Mouse (Mus musculus): ENCODE results near the gene Tut7. TPM values are rescaled to one million over a fixed set of nuclear protein-coding genes. Genes with fewer than 3 reads are reported as not detected.

Tut7 gene
- polyA plus RNA-seq, 1 experiment from 2014 or later, result 41.5 TPM

GRCm38 (mm10) chr13:59811581-59811980, 11.4 kb downstream of the Tut7 start:
- Histone ChIP-seq H3K27me3 (replicated peaks; ENCODE audit: insufficient read depth, low read length) (no peaks in the 10 kb centered on the region), H3K4me2 (replicated peaks; ENCODE audit: low read depth, low read length) (no peak overlapping the region), H3K4me3 (ENCODE audit: low read depth, low read length) (no peak overlapping the region), H3K9me3 (ENCODE audit: low read length) (no peaks in the 10 kb centered on the region), H3K27ac (ENCODE audit: low read length) (no peak overlapping the region), H3K36me3 (ENCODE audit: insufficient read depth, low read length) (peaks cover 69% of the 10 kb centered on the region), H3K9ac (replicated peaks; ENCODE audit: low read depth) (no peak overlapping the region), H3K4me1 (ENCODE audit: insufficient read depth, low read depth, low read length) (no peaks in the 10 kb centered on the region)
- no peak for ATAC-seq
- TF ChIP-seq EP300 (IDR thresholded peaks at IDR 0.05) (no peak), CTCF (IDR thresholded peaks at IDR 0.05) (no peak)
- 97% methylated on average over 3 of the region's 3 CpGs for WGBS
- no peak for DNase-seq (ENCODE audit: low spot score)

GRCm38 (mm10) chr13:59801000-59801399, 21.9 kb downstream of the Tut7 start:
- Histone ChIP-seq H3K4me3 (ENCODE audit: low read depth, low read length) (no peak overlapping the region), H3K4me2 (replicated peaks; ENCODE audit: low read depth, low read length) (no peak overlapping the region), H3K4me1 (ENCODE audit: insufficient read depth, low read depth, low read length) (no peaks in the 10 kb centered on the region), H3K36me3 (ENCODE audit: insufficient read depth, low read length) (peaks cover 81% of the 10 kb centered on the region), H3K27me3 (replicated peaks; ENCODE audit: insufficient read depth, low read length) (no peaks in the 10 kb centered on the region), H3K9ac (replicated peaks; ENCODE audit: low read depth) (no peak overlapping the region), H3K27ac (ENCODE audit: low read length) (no peak overlapping the region), H3K9me3 (ENCODE audit: low read length) (no peaks in the 10 kb centered on the region)
- TF ChIP-seq CTCF (IDR thresholded peaks at IDR 0.05) (no peak), EP300 (IDR thresholded peaks at IDR 0.05) (no peak)
- DNase-seq (ENCODE audit: low spot score) (peak; percentile 67), ATAC-seq (no peak)
- WGBS, result 68% methylated on average over 6 of the region's 6 CpGs

- Histone ChIP-seq H3K9me3 (ENCODE audit: low read length) (no peaks in the 10 kb centered on the region), H3K9ac (replicated peaks; ENCODE audit: low read depth) (no peak overlapping the region), H3K4me3 (ENCODE audit: low read depth, low read length) (no peak overlapping the region), H3K27ac (ENCODE audit: low read length) (no peak overlapping the region), H3K36me3 (ENCODE audit: insufficient read depth, low read length) (peaks cover 83% of the 10 kb centered on the region), H3K27me3 (replicated peaks; ENCODE audit: insufficient read depth, low read length) (no peaks in the 10 kb centered on the region), H3K4me1 (ENCODE audit: insufficient read depth, low read depth, low read length) (no peaks in the 10 kb centered on the region), H3K4me2 (replicated peaks; ENCODE audit: low read depth, low read length) (no peak overlapping the region)
- TF ChIP-seq CTCF (IDR thresholded peaks at IDR 0.05) (no peak), EP300 (IDR thresholded peaks at IDR 0.05) (no peak)
- no peak for DNase-seq (ENCODE audit: low spot score)
- no peak for ATAC-seq
- 64% methylated on average over 2 of the region's 2 CpGs for WGBS
These were observed 22.9 kb downstream of the Tut7 start for GRCm38 (mm10) chr13:59800077-59800476.

GRCm38 (mm10) chr13:59798306-59798705, 24.6 kb downstream of the Tut7 start:
- Histone ChIP-seq H3K4me3 (ENCODE audit: low read depth, low read length) (no peak overlapping the region), H3K4me1 (ENCODE audit: insufficient read depth, low read depth, low read length) (no peaks in the 10 kb centered on the region), H3K9ac (replicated peaks; ENCODE audit: low read depth) (no peak overlapping the region), H3K27ac (ENCODE audit: low read length) (no peak overlapping the region), H3K36me3 (ENCODE audit: insufficient read depth, low read length) (peaks cover 76% of the 10 kb centered on the region; the same call in 1 of the 2 replicates), H3K27me3 (replicated peaks; ENCODE audit: insufficient read depth, low read length) (no peaks in the 10 kb centered on the region), H3K4me2 (replicated peaks; ENCODE audit: low read depth, low read length) (no peak overlapping the region), H3K9me3 (ENCODE audit: low read length) (no peaks in the 10 kb centered on the region)
- ATAC-seq (no peak), DNase-seq (ENCODE audit: low spot score) (no peak)
- TF ChIP-seq EP300 (IDR thresholded peaks at IDR 0.05), result no peak
- no peak for TF ChIP-seq CTCF (IDR thresholded peaks at IDR 0.05)
- WGBS, result 92% methylated on average over 1 of the region's 1 CpGs

GRCm38 (mm10) chr13:59796466-59796848, 26.5 kb downstream of the Tut7 start:
- no peak overlapping the region for H3K27ac ChIP-seq (ENCODE audit: low read length)
- H3K9me3 ChIP-seq (ENCODE audit: low read length), result no peaks in the 10 kb centered on the region
- no peak overlapping the region for H3K9ac ChIP-seq (replicated peaks; ENCODE audit: low read depth)
- no peaks in the 10 kb centered on the region for H3K4me1 ChIP-seq (ENCODE audit: insufficient read depth, low read depth, low read length)
- H3K36me3 ChIP-seq (ENCODE audit: insufficient read depth, low read length), result peaks cover 78% of the 10 kb centered on the region
- no peak for ATAC-seq
- TF ChIP-seq EP300 (IDR thresholded peaks at IDR 0.05), result no peak
- H3K4me2 ChIP-seq (replicated peaks; ENCODE audit: low read depth, low read length), result no peak overlapping the region
- H3K27me3 ChIP-seq (replicated peaks; ENCODE audit: insufficient read depth, low read length), result no peaks in the 10 kb centered on the region
- WGBS, result 85% methylated on average over 9 of the region's 9 CpGs
- DNase-seq (ENCODE audit: low spot score), result no peak
- H3K4me3 ChIP-seq (ENCODE audit: low read depth, low read length), result no peak overlapping the region

- Histone ChIP-seq H3K4me1 (ENCODE audit: insufficient read depth, low read depth, low read length) (no peaks in the 10 kb centered on the region), H3K4me2 (replicated peaks; ENCODE audit: low read depth, low read length) (no peak overlapping the region), H3K9me3 (ENCODE audit: low read length) (no peaks in the 10 kb centered on the region), H3K27me3 (replicated peaks; ENCODE audit: insufficient read depth, low read length) (no peaks in the 10 kb centered on the region), H3K36me3 (ENCODE audit: insufficient read depth, low read length) (peaks cover 81% of the 10 kb centered on the region), H3K4me3 (ENCODE audit: low read depth, low read length) (no peak overlapping the region), H3K9ac (replicated peaks; ENCODE audit: low read depth) (no peak overlapping the region), H3K27ac (ENCODE audit: low read length) (no peak overlapping the region)
- peak; percentile 32; the same call in 1 of the 2 replicates for ATAC-seq
- no peak for TF ChIP-seq EP300 (IDR thresholded peaks at IDR 0.05)
- no peak for TF ChIP-seq CTCF (IDR thresholded peaks at IDR 0.05)
- WGBS, result 93% methylated on average over 6 of the region's 6 CpGs
- DNase-seq (ENCODE audit: low spot score), result no peak
These were observed 27.0 kb downstream of the Tut7 start for GRCm38 (mm10) chr13:59795807-59796465.

GRCm38 (mm10) chr13:59794786-59795185, 28.2 kb downstream of the Tut7 start:
- Histone ChIP-seq H3K4me3 (ENCODE audit: low read depth, low read length) (no peak overlapping the region), H3K9me3 (ENCODE audit: low read length) (no peaks in the 10 kb centered on the region), H3K4me1 (ENCODE audit: insufficient read depth, low read depth, low read length) (no peaks in the 10 kb centered on the region), H3K27ac (ENCODE audit: low read length) (no peak overlapping the region), H3K4me2 (replicated peaks; ENCODE audit: low read depth, low read length) (no peak overlapping the region), H3K9ac (replicated peaks; ENCODE audit: low read depth) (no peak overlapping the region), H3K27me3 (replicated peaks; ENCODE audit: insufficient read depth, low read length) (no peaks in the 10 kb centered on the region), H3K36me3 (ENCODE audit: insufficient read depth, low read length) (peaks cover 75% of the 10 kb centered on the region)
- ATAC-seq (no peak), DNase-seq (ENCODE audit: low spot score) (no peak)
- WGBS, result 100% methylated on average over 1 of the region's 1 CpGs
- TF ChIP-seq CTCF (IDR thresholded peaks at IDR 0.05) (no peak), EP300 (IDR thresholded peaks at IDR 0.05) (no peak)

All from lung, postnatal 0 days (tissue).